Mouse (Mus musculus) thymus, postnatal 25 days (tissue): ENCODE data around the gene Pea15a.

Experiments used
- DNase-seq: peaks from one replicate; pipeline ENCODE4 v3.0.0; 2022

The Pea15a gene

GRCm38 (mm10) chr1:172204814-172205740 lies 1.5 kb downstream of the Pea15a start:
- no peak for DNase-seq

- no peak for DNase-seq
These were observed 2.4 kb downstream of the Pea15a start for GRCm38 (mm10) chr1:172204033-172204813.

GRCm38 (mm10) chr1:172203566-172203965 lies 3.0 kb downstream of the Pea15a start:
- DNase-seq = no peak

- DNase-seq = no peak
These were observed 3.6 kb downstream of the Pea15a start for GRCm38 (mm10) chr1:172202894-172203522.

GRCm38 (mm10) chr1:172201967-172202880 lies 4.4 kb downstream of the Pea15a start:
- DNase-seq = no peak

GRCm38 (mm10) chr1:172200871-172201447 lies 5.6 kb downstream of the Pea15a start:
- no peak for DNase-seq

GRCm38 (mm10) chr1:172200161-172200560 lies 6.4 kb downstream of the Pea15a start:
- DNase-seq = no peak

GRCm38 (mm10) chr1:172198996-172199395 lies 7.6 kb downstream of the Pea15a start:
- no peak for DNase-seq

GRCm38 (mm10) chr1:172198316-172198715 lies 8.3 kb downstream of the Pea15a start:
- DNase-seq = no peak

- no peak for DNase-seq
These were observed 8.8 kb downstream of the Pea15a start for GRCm38 (mm10) chr1:172197851-172198250.

- DNase-seq = no peak
These were observed 9.5 kb downstream of the Pea15a start for GRCm38 (mm10) chr1:172197146-172197545.

- DNase-seq = no peak
These were observed 12.2 kb downstream of the Pea15a start for GRCm38 (mm10) chr1:172194435-172194834.

GRCm38 (mm10) chr1:172192217-172192616 lies 14.4 kb downstream of the Pea15a start:
- no peak for DNase-seq

GRCm38 (mm10) chr1:172191578-172191977 lies 15.0 kb downstream of the Pea15a start:
- DNase-seq = no peak

GRCm38 (mm10) chr1:172188891-172189290 lies 17.7 kb downstream of the Pea15a start:
- no peak for DNase-seq

GRCm38 (mm10) chr1:172186401-172187289 lies 20.0 kb downstream of the Pea15a start:
- DNase-seq = no peak

- no peak for DNase-seq
These were observed 22.7 kb downstream of the Pea15a start for GRCm38 (mm10) chr1:172183915-172184314.

GRCm38 (mm10) chr1:172183056-172183455 lies 23.5 kb downstream of the Pea15a start:
- DNase-seq = no peak

- DNase-seq = no peak
These were observed 24.8 kb downstream of the Pea15a start for GRCm38 (mm10) chr1:172181777-172182176.

GRCm38 (mm10) chr1:172180881-172181280 lies 25.7 kb downstream of the Pea15a start:
- no peak for DNase-seq

- DNase-seq = no peak
These were observed 27.5 kb downstream of the Pea15a start for GRCm38 (mm10) chr1:172179102-172179501.
